Mouse (Mus musculus): Measurements from ENCODE around the gene B4galt1.

Gene B4galt1

DNA sequence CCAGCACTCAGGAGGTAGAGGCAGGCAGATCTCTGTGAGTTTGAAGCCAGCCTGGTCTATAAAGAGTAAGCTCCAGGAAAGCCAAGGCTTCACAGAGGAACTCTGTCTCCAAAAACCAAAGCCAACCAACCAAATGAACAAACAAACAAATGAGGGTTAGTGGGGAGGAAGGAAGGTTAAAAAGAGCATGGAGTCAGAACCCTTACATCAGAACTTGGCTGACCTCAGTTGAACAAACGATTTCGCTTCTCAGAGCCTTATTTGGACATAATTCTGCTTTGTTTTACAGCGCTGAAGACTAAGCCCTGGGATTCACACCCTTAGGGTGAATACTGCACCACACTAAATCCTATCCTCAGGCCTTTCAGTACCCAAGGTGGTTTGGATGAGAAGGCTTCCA lies 18.3 kb upstream of the B4galt1 start:
- DNase-seq (ENCODE audit: low spot score in 2 of 2), result no peak

DNA sequence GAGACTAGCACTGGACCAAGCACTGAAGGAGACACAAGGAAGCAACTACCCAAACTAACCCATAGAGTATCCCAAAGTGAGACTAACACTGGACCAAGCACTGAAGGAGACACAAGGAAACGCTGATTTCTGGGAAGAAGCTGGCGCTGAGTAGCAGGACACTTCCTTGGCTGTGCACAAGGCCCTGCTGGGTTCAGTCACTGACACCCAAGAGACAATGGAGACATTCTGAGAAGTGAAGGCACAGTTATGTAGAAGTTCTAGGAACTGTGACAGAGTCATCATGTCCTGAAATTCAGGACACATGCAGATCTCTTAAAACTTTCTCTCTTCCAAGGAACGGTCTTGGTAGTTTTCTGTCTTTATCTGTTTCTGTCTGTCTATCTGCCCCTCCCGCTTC lies 16.4 kb upstream of the B4galt1 start:
- DNase-seq (ENCODE audit: low spot score in 2 of 2), result no peak

GRCm38 (mm10) chr4:40868554-40869232 lies 14.9 kb upstream of the B4galt1 start:
- peak; percentile 61 to 73 for DNase-seq (ENCODE audit: low spot score in 2 of 2)

- DNase-seq (ENCODE audit: low spot score in 2 of 2), result no peak
Measured at GRCm38 (mm10) chr4:40864361-40864760, 10.6 kb upstream of the B4galt1 start.

DNA sequence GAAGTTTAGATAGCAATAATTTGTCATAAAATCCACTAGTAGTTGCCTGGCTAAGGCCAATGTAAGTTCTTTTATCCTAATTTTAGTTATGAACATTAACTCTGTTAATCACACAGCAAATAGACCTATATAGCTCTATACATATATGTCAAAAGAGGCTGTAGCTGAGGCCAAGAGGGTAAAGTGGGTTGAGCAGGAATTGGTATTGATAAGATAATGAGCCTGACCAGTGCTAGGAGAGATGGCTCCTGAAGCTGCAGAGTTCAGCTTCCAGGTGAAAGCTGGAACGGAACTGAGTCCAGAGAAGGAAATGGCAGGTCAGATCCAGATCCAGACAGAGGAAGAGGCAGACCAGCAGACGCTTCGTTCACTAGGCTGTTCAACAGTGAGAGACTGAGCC lies 9.5 kb upstream of the B4galt1 start:
- DNase-seq (ENCODE audit: low spot score in 2 of 2), result no peak

DNA sequence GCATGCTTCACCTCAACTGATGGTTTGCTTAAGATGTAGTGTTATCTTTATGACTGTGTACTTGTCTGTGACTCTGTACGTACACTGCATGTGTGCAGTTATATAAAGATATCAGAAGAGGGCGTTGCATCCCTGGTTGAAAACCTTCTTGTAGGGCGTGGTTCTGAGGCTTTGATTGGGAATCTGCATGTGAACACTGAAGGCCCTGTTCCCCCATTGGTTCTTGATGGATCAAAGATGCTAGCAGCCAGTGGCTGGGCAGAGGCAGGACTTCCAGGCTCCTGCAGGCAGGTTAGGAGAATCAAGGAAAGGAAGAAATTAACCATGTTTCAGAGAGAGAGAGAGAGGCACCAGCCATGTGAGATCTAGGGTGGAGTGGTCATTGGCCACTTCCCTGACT lies 7.3 kb upstream of the B4galt1 start:
- no peak for DNase-seq (ENCODE audit: low spot score in 2 of 2)

DNA sequence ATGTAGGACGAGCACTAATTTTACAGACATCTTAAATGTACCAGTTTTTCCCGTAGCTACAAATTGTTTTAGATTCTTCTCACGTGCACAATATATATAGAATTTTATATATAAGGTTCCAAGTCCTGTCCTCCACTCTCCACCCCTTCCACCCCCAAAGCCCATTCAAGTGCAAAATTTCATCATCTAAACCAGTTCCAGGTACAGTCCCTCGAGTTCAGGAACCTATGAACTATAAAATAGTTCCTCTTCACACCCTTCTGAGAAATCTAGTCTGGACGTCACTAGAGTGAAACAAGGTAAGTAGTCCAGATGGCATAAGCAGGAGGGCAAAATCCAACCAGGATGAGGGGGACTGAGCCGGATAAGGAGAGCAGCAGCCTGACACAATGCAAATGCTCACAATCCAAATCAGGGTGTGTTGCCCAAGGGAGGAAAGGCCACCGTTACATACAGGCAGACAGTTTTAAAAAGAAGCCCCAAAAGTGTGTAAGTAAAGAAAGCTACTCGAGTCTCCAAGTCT lies 4.1 kb upstream of the B4galt1 start:
- DNase-seq (ENCODE audit: low spot score in 2 of 2), result no peak

- DNase-seq (ENCODE audit: low spot score in 2 of 2), result no peak
Measured at GRCm38 (mm10) chr4:40856571-40856970, 2.8 kb upstream of the B4galt1 start.

DNA sequence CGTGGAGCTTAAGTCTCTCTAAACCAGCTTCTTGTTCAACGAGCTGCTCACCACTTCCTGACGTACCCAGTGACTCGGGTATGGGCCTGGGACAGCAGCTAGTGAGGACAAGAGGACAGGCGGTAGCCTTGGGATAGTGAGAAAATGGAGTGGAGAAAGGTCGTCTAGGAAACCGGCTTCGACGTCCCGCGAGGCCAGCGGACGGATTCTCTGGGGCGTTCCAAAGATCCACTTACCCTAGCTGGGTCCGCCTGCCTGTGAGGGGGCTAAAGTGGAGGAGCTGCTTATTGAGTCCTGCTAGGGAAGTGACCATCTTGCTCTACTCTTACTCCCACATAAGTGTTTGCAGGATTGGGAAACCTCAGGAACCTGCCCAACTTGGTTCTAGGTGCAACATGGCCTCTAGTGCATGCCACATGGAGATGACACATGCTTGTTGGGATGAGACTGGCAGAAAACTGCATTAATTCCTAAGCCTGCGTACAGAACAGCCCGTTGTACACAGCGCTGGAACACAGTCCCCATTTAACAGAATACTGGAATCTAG lies 655 bp upstream of the B4galt1 start:
- DNase-seq (ENCODE audit: low spot score in 2 of 2), result no peak

GRCm38 (mm10) chr4:40852861-40853564 lies 792 bp downstream of the B4galt1 start:
- DNase-seq (ENCODE audit: low spot score in 2 of 2), result peak; percentile 39 to 44

GRCm38 (mm10) chr4:40852249-40852781 lies 1.5 kb downstream of the B4galt1 start:
- no peak for DNase-seq (ENCODE audit: low spot score in 2 of 2)

GRCm38 (mm10) chr4:40851763-40852248 lies 2.0 kb downstream of the B4galt1 start:
- no peak for DNase-seq (ENCODE audit: low spot score in 2 of 2)

DNA sequence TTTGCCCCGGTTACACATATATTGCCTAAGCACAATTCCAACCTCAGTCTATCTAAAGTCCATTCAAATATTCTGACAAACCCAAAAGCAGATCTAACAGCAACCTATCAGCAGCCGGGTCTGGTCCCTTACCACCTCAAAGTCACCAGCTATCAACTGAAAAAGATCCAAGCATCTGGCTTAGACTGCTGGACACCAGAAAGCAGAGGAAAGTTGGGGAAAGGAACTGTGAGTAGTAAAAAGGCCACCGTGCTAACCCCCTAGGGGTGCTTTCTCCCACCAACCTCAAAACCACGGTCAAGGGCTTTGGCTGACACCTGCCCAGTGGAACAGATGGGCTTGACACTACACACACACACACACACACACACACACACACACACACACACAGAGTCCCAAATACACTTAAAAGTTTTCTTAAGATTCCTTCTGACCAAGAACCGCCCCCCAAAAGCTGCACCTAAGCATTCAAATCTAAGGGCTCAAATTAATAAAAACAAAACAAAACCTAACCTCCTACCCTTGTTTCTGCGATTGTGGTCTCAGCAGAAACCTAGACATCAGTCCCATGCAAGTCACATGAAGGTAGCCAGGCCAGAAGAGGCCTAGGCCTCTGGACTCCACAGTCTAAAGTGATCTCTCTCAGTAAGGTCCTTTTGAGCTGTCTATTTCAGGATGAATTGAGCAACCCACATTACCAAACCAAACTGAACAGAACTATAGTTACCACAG lies 2.6 kb downstream of the B4galt1 start:
- no peak for DNase-seq (ENCODE audit: low spot score in 2 of 2)

GRCm38 (mm10) chr4:40850582-40850981 lies 3.2 kb downstream of the B4galt1 start:
- DNase-seq (ENCODE audit: low spot score in 2 of 2), result no peak

DNA sequence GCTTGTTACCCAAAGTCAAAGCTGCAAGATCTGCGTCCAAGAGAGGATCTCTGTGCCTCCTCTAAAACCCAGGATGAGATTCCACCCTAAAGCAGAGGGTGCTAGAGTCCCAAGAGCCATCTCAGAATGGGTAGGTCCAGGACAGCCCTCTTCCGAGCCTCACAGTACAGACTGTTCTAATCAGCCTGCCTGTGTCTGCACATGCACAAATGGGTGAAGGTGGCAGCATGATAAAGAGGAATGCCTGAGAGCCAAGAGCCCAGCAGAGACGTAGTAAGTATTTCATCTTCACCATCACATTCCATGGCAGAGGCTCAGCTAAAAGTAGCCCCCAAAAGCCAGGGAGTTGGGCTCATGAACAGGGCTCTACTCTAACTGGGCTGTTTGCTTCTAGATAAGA lies 4.3 kb downstream of the B4galt1 start:
- no peak for DNase-seq (ENCODE audit: low spot score in 2 of 2)

- DNase-seq (ENCODE audit: low spot score in 2 of 2), result no peak
Measured at GRCm38 (mm10) chr4:40848246-40848645, 5.6 kb downstream of the B4galt1 start.

GRCm38 (mm10) chr4:40847160-40847559 lies 6.6 kb downstream of the B4galt1 start:
- no peak for DNase-seq (ENCODE audit: low spot score in 2 of 2)

GRCm38 (mm10) chr4:40846143-40846931 lies 7.5 kb downstream of the B4galt1 start:
- DNase-seq (ENCODE audit: low spot score in 2 of 2), result no peak

DNA sequence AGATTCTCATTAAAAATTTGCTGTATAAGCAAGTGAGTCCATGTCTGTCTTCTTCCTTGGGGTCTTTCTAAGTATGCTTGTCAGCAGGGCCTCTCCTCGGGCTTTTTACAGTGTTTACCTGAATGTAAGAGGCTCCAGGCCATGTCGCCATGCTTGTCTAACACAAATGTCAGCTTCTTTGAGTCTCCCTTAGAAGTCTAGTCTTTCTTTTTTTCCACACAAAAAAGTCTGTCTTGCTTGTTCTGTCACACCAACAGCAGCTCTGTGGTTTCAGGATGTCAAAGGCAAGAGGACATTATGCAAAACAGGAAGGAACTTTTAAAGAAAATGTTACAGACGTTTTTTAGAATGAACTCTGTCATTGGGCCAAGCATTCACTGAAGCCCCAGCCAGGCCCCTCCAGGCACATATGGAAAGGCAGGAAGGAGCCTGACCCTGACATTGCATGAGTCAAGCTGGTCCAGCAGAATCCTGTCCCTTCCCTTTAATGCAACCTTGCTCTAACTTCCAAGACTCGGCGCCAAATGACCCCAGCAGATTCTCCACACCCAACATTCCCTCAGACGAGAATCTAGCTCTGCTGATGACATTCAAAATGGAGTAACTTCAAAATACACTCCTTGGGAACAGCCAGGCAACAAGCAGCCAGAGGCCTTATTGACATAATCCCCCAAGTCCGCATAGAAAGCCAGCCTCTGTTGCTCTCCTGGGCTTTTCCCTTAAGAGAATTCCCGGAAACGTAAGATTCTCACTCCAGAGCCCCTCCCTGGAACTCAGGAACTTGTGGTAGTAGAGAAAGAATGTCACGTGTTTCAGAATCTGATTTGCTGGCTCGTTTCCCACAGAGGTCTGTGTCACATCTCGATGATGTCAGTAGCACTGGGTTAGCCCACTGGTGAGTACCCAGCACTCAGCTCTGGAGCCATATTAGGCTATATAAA lies 8.7 kb downstream of the B4galt1 start:
- no peak for DNase-seq (ENCODE audit: low spot score in 2 of 2)

DNA sequence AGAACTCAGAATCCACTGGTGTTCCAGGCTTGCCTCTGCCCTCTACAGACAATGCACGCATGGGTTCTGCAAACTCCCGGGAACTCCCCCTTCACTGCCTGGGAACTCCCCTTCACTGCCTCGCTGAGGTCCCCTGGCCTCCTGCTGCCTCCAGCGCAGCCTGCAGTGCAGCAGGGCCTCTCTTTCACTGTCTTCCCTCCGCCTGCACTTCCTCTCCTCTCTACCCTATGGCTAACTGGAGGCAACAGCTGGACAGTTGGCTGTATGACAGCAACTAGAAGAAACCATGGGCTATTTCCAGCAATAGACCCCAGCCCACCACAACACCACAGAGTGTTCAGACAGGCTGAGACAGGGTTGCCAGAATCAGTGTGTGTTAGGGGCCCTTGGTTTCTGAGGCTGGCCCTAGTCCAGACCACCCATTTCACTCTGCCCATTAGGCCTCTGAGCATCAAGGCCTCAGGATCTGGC lies 9.5 kb downstream of the B4galt1 start:
- DNase-seq (ENCODE audit: low spot score in 2 of 2), result peak; percentile 60 to 70

Measured in right cerebral cortex, postnatal 10 days (tissue).